Mouse (Mus musculus): ENCODE measurements around the gene Scgb1a1. TPM values are rescaled to one million over a fixed set of nuclear protein-coding genes. Genes with fewer than 3 reads are reported as not detected.
"Not testable (repeated sequence)": the region's sequence is repeated elsewhere in the genome, so short reads cannot be mapped to it uniquely, and the experiment has no call there.

The Scgb1a1 gene
- polyA plus RNA-seq, 1 experiment from 2014 or later, result 12.6 TPM

- Histone ChIP-seq H3K27me3 (ENCODE audit: control insufficient read depth, insufficient read depth, low read length) (no peaks in the 10 kb centered on the region), H3K9me3 (ENCODE audit: control insufficient read depth, low read length) (no peaks in the 10 kb centered on the region), H3K4me1 (replicated peaks; ENCODE audit: control insufficient read depth, insufficient read depth) (peaks cover 7% of the 10 kb centered on the region; the same call in 1 of the 2 replicates), H3K27ac (replicated peaks) (peak overlapping the region; percentile 37), H3K9ac (ENCODE audit: low read length) (no peak overlapping the region), H3K4me2 (replicated peaks; ENCODE audit: low read depth) (no peak overlapping the region), H3K4me3 (ENCODE audit: low read depth, low read length) (no peak overlapping the region), H3K36me3 (ENCODE audit: control insufficient read depth, insufficient read depth, low read length) (no peaks in the 10 kb centered on the region)
- 17% methylated on average over 6 of the region's 6 CpGs for WGBS
- DNase-seq (ENCODE audit: low spot score) (peak; percentile 70), ATAC-seq (ENCODE audit: low FRiP score, low TSS enrichment) (peak; percentile 91)
- no peak for TF ChIP-seq CTCF (IDR thresholded peaks at IDR 0.05; ENCODE audit: low read depth)
- TF ChIP-seq EP300 (optimal IDR thresholded peaks at IDR 0.05), result peak; percentile 89
Observed at GRCm38 (mm10) chr19:9052803-9053431, 34.8 kb downstream of the Scgb1a1 start.

GRCm38 (mm10) chr19:9051985-9052384 lies 35.8 kb downstream of the Scgb1a1 start:
- H3K36me3 ChIP-seq (ENCODE audit: control insufficient read depth, insufficient read depth, low read length); H3K4me3 ChIP-seq (ENCODE audit: low read depth, low read length); H3K27ac ChIP-seq (replicated peaks); H3K9me3 ChIP-seq (ENCODE audit: control insufficient read depth, low read length); H3K9ac ChIP-seq (ENCODE audit: low read length); H3K27me3 ChIP-seq (ENCODE audit: control insufficient read depth, insufficient read depth, low read length); H3K4me2 ChIP-seq (replicated peaks; ENCODE audit: low read depth); DNase-seq (ENCODE audit: low spot score); ATAC-seq (ENCODE audit: low FRiP score, low TSS enrichment): not testable (repeated sequence)
- 88% methylated on average over 4 of the region's 4 CpGs for WGBS
- H3K4me1 ChIP-seq (replicated peaks; ENCODE audit: control insufficient read depth, insufficient read depth), result peaks cover 13% of the 10 kb centered on the region

GRCm38 (mm10) chr19:9050294-9051229 lies 37.2 kb downstream of the Scgb1a1 start:
- WGBS, result 68% methylated on average over 9 of the region's 9 CpGs
- Histone ChIP-seq H3K36me3 (ENCODE audit: control insufficient read depth, insufficient read depth, low read length) (no peaks in the 10 kb centered on the region), H3K27ac (replicated peaks) (no peak overlapping the region), H3K4me2 (replicated peaks; ENCODE audit: low read depth) (no peak overlapping the region), H3K9ac (ENCODE audit: low read length) (no peak overlapping the region), H3K4me3 (ENCODE audit: low read depth, low read length) (no peak overlapping the region), H3K9me3 (ENCODE audit: control insufficient read depth, low read length) (no peaks in the 10 kb centered on the region), H3K4me1 (replicated peaks; ENCODE audit: control insufficient read depth, insufficient read depth) (peaks cover 13% of the 10 kb centered on the region), H3K27me3 (ENCODE audit: control insufficient read depth, insufficient read depth, low read length) (no peaks in the 10 kb centered on the region)
- no peak for TF ChIP-seq EP300 (optimal IDR thresholded peaks at IDR 0.05)
- no peak for TF ChIP-seq CTCF (IDR thresholded peaks at IDR 0.05; ENCODE audit: low read depth)
- no peak for DNase-seq (ENCODE audit: low spot score)
- ATAC-seq (ENCODE audit: low FRiP score, low TSS enrichment), result no peak

GRCm38 (mm10) chr19:9048981-9049687 lies 38.6 kb downstream of the Scgb1a1 start:
- no peaks in the 10 kb centered on the region for H3K9me3 ChIP-seq (ENCODE audit: control insufficient read depth, low read length)
- no peak overlapping the region for H3K4me2 ChIP-seq (replicated peaks; ENCODE audit: low read depth)
- no peak overlapping the region for H3K27ac ChIP-seq (replicated peaks)
- ATAC-seq (ENCODE audit: low FRiP score, low TSS enrichment) (no peak), DNase-seq (ENCODE audit: low spot score) (no peak)
- TF ChIP-seq CTCF (IDR thresholded peaks at IDR 0.05; ENCODE audit: low read depth), result no peak
- no peak for TF ChIP-seq EP300 (optimal IDR thresholded peaks at IDR 0.05)
- H3K36me3 ChIP-seq (ENCODE audit: control insufficient read depth, insufficient read depth, low read length), result no peaks in the 10 kb centered on the region
- peaks cover 13% of the 10 kb centered on the region for H3K4me1 ChIP-seq (replicated peaks; ENCODE audit: control insufficient read depth, insufficient read depth)
- no peaks in the 10 kb centered on the region for H3K27me3 ChIP-seq (ENCODE audit: control insufficient read depth, insufficient read depth, low read length)
- H3K4me3 ChIP-seq (ENCODE audit: low read depth, low read length), result no peak overlapping the region
- no peak overlapping the region for H3K9ac ChIP-seq (ENCODE audit: low read length)
- WGBS, result 78% methylated on average over 4 of the region's 4 CpGs

GRCm38 (mm10) chr19:9047946-9048387 lies 39.8 kb downstream of the Scgb1a1 start:
- no peaks in the 10 kb centered on the region for H3K27me3 ChIP-seq (ENCODE audit: control insufficient read depth, insufficient read depth, low read length)
- no peak for ATAC-seq (ENCODE audit: low FRiP score, low TSS enrichment)
- peak overlapping the region; percentile 46 for H3K27ac ChIP-seq (replicated peaks)
- no peak overlapping the region for H3K4me2 ChIP-seq (replicated peaks; ENCODE audit: low read depth)
- H3K9ac ChIP-seq (ENCODE audit: low read length), result no peak overlapping the region
- whole genome bisulfite sequencing, result 11% methylated on average over 1 of the region's 1 CpGs
- no peaks in the 10 kb centered on the region for H3K9me3 ChIP-seq (ENCODE audit: control insufficient read depth, low read length)
- H3K4me3 ChIP-seq (ENCODE audit: low read depth, low read length), result no peak overlapping the region
- H3K36me3 ChIP-seq (ENCODE audit: control insufficient read depth, insufficient read depth, low read length), result no peaks in the 10 kb centered on the region
- DNase-seq (ENCODE audit: low spot score), result no peak
- TF ChIP-seq EP300 (optimal IDR thresholded peaks at IDR 0.05), result no peak
- TF ChIP-seq CTCF (IDR thresholded peaks at IDR 0.05; ENCODE audit: low read depth), result no peak
- peaks cover 8% of the 10 kb centered on the region for H3K4me1 ChIP-seq (replicated peaks; ENCODE audit: control insufficient read depth, insufficient read depth)
